Mouse (Mus musculus) testis, adult 2 months (tissue): Measurements from ENCODE around the gene Ggcx. TPM values are rescaled to one million over a fixed set of nuclear protein-coding genes. Genes with fewer than 3 reads are reported as not detected.
"Not testable (repeated sequence)": the region's sequence is repeated elsewhere in the genome, so short reads cannot be mapped to it uniquely, and the experiment has no call there.

ENCODE experiments used
- H3K27ac ChIP-seq: fragments of 200-500 bp; 2 replicates; pipeline ENCODE4 v1.5.1; 2012; ENCODE audit warnings: low read depth, low read length; ENCODE audit not compliant: control insufficient read depth, insufficient read depth
- H3K27me3 ChIP-seq: fragments of 200-500 bp; 2 replicates; pipeline ENCODE4 v1.6.1; 2012; ENCODE audit warnings: mild to moderate bottlenecking, low read length, moderate library complexity; ENCODE audit not compliant: control insufficient read depth, insufficient read depth
- H3K36me3 ChIP-seq: fragments of 200-500 bp; 2 replicates; pipeline ENCODE4 v1.6.1; 2012; ENCODE audit warnings: mild to moderate bottlenecking, low read length; ENCODE audit not compliant: control insufficient read depth, insufficient read depth
- H3K4me1 ChIP-seq: fragments of 200-500 bp; 2 replicates; pipeline ENCODE4 v1.6.1; 2012; ENCODE audit warnings: low read length; ENCODE audit not compliant: control insufficient read depth, insufficient read depth
- H3K4me3 ChIP-seq: fragments of 200-500 bp; 2 replicates; pipeline ENCODE4 v1.5.1; 2012; ENCODE audit warnings: low read depth, mild to moderate bottlenecking, low read length, moderate library complexity, mixed read lengths; ENCODE audit not compliant: control insufficient read depth
- CTCF ChIP-seq: fragments of 200-500 bp; IDR thresholded peaks from 2 replicates; pipeline ENCODE4 v1.5.1; 2012; ENCODE audit warnings: low read depth, mild to moderate bottlenecking, inconsistent platforms, low read length, moderate library complexity; ENCODE audit not compliant: control insufficient read depth, insufficient read depth, insufficient replicate concordance
- POLR2A ChIP-seq: fragments of 200-500 bp; IDR thresholded peaks from 2 replicates; pipeline ENCODE4 v1.6.1; 2012; ENCODE audit warnings: low read depth, mild to moderate bottlenecking, inconsistent platforms, low read length, moderate library complexity; ENCODE audit not compliant: control insufficient read depth
- polyA plus RNA-seq: library from polyadenylated mRNA; depleted of rRNA; stranded (reverse); fragments of >200 nt; gene quantifications from 2 replicates; pipeline ENCODE4 v1.2.3, GENCODE M21; 2012

The Ggcx gene
- polyA plus RNA-seq, 1 experiment, result 4.1 TPM

DNA sequence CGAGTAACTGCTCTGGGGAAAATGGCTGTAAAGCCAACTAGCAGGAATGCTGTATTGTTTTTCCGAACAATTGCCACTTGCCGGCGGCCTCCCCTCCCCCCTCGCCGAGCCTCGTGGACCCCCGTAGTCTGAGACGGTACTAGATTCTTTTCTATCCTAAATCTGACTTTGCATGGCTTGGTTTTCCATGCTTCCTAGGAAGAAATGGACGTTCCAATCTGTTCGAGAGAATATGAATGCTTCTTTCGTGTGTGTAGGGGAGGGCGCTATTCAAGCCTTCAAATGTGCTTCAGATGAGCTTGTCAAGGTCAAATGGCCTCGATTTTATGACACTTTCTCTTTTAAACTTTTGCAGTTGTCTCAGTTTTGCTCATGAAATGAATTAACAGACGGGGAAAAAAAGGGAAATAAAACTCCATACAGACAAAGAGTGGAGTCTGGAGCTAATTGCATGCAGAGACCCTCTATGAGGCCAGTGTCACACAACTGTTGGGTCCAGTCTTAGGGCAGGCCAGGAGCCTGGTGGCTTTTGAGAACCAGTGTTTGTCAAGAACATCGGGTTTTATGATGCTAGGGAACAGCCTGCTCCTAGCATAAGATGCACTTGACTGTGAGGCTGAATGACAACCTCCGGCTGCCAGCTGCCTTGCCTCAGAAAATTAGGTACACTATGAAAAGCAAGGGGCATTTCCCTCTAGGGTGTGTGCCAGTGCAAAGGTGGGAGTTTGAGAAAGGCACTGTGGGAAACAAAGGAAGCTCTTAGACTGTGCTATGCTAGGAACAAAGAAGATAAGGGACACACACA lies 26.3 kb downstream of the Ggcx start:
- Histone ChIP-seq H3K36me3 (peaks cover 3% of the 10 kb centered on the region), H3K4me1 (peaks cover 4% of the 10 kb centered on the region), H3K4me3 (peak overlapping the region; percentile 95)

DNA sequence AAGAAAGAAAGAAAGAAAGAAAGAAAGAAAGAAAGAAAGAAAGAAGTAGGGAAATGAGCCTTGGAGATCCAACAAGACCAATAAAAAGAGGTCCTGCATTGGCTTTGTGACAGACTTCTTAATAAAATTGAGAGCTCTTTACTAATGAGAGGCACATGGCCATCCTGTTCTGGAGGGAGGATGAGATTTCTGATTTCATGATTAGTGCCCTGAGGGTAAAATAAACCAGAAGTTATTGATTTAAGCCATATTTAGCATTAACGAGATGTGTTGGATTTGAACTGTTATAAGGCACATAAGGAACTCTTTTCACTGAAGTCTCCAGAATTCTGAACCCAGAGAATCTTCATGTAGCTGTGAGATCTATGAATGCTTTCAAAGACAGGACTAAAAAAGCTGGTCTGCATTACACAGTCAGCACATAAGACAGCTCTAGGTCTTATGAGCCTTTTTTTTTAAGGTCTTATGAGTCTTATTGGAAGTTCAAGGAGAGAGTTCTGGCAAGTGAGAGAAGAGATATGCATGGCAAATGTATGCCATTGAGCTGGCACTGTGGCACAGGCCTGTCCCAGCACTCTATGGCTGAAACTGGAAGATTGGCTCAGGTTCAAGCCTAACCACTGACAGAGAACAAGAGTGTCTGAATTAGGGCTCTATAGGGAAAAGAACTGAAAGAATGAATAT lies 29.0 kb downstream of the Ggcx start:
- TF ChIP-seq CTCF (no peak), POLR2A (no peak)
- Histone ChIP-seq H3K4me1 (peaks cover 4% of the 10 kb centered on the region), H3K36me3 (no peaks in the 10 kb centered on the region; the same call in 1 of the 2 replicates)

More for the DNA sequence above, 26.3 kb downstream of the Ggcx start:
- Histone ChIP-seq H3K27me3 (no peaks in the 10 kb centered on the region), H3K27ac (peak overlapping the region; percentile 100)
- TF ChIP-seq CTCF (no peak), POLR2A (peak; percentile 43; the same call in 1 of the 2 replicates)

DNA sequence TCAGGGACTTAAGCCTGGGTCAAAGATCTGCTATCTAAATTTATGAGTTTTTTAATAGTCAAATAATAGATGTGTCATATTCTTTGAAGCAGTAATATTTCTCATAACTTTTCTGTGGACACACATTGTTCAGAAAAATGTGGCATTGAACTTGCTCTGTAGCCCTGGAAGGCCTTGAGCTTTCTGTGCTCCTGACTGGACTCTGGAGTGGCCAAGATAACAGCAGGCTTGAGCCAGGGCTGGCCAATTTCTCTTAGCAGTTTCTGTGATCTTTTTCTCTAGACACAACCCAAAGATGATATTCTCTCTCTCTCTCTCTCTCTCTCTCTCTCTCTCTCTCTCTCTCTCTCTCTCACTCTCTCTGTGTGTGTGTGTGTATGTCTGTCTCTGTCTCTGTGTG lies 30.9 kb downstream of the Ggcx start:
- TF ChIP-seq POLR2A, result no peak
- TF ChIP-seq CTCF, result no peak
- H3K4me3 ChIP-seq, result no peak overlapping the region
- H3K4me1 ChIP-seq, result peaks cover 4% of the 10 kb centered on the region
- H3K27me3 ChIP-seq, result no peaks in the 10 kb centered on the region
- H3K27ac ChIP-seq, result peak overlapping the region; percentile 0; the same call in 1 of the 2 replicates
- no peaks in the 10 kb centered on the region for H3K36me3 ChIP-seq

More for the DNA sequence above, 29.0 kb downstream of the Ggcx start:
- H3K27me3 ChIP-seq, result no peaks in the 10 kb centered on the region
- no peak overlapping the region for H3K27ac ChIP-seq
- H3K4me3 ChIP-seq, result no peak overlapping the region

DNA sequence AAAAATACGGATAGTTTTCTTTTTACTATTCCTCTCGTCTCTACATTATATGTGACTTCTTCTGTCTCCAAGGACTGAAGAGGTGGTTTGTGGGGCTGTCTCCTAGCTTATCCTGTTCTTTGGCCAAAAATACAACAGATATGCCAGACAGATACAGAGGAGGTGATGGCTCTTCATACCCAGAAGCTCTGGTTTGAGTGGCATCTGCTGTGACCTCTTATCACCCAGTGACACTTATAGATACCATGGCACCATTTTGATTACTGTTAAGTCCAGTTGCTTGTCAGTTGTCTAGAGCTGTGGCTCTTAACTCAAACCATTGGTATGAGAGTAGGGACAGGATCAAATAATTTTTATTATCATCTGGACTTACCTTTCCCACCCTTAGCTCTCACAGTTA lies 33.4 kb downstream of the Ggcx start:
- no peak for TF ChIP-seq POLR2A
- TF ChIP-seq CTCF, result no peak
- Histone ChIP-seq H3K27ac (no peak overlapping the region), H3K4me3 (no peak overlapping the region)

DNA sequence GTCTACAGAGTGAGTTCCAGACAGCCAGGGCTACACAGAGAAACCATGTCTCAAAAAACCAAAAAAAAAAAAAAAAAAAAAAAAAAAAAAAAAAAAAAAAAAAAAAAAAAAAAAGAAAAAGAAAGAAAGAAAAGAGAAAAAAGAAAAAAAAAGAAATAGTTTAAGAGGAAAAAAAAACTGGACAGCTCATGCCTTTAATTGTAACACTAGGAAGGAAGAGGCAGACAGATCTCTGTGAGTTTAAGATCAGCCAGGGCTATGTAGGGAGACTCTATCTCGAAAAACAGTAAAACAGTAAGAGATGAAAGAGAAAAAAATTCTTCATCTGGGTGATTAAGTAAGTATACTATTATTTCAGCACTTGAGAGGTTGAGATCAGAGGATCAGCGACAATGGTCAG lies 37.7 kb downstream of the Ggcx start:
- not testable (repeated sequence) for H3K4me1 ChIP-seq, H3K27me3 ChIP-seq, H3K4me3 ChIP-seq

More for the DNA sequence above, 33.4 kb downstream of the Ggcx start:
- no peaks in the 10 kb centered on the region for H3K36me3 ChIP-seq
- H3K27me3 ChIP-seq, result no peaks in the 10 kb centered on the region
- H3K4me1 ChIP-seq, result no peaks in the 10 kb centered on the region

DNA sequence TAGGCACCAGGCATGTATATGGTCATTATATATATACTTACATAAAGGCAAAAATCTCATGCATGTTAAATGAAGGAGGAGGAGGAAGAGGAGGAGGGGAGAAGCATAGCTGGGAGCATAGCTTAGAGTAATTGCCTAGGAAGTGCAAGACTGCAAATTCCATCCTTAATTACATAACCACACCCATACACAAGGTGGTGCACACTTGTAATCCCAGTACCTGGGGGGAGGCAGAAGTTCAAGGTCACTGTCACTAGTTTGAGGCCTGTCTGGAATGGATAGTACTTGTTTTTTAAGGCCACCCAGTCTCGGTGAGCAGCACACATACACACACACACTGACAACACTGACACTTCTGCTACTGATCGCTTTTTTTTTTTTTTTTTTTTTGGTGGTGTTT lies 38.2 kb downstream of the Ggcx start:
- Histone ChIP-seq H3K27ac (no peak overlapping the region), H3K36me3 (no peaks in the 10 kb centered on the region), H3K4me3 (no peak overlapping the region), H3K4me1 (no peaks in the 10 kb centered on the region; the same call in 1 of the 2 replicates), H3K27me3 (no peaks in the 10 kb centered on the region)
- no peak for TF ChIP-seq CTCF
- TF ChIP-seq POLR2A, result no peak

More for the DNA sequence above, 37.7 kb downstream of the Ggcx start:
- not testable (repeated sequence) for H3K27ac ChIP-seq, H3K36me3 ChIP-seq

DNA sequence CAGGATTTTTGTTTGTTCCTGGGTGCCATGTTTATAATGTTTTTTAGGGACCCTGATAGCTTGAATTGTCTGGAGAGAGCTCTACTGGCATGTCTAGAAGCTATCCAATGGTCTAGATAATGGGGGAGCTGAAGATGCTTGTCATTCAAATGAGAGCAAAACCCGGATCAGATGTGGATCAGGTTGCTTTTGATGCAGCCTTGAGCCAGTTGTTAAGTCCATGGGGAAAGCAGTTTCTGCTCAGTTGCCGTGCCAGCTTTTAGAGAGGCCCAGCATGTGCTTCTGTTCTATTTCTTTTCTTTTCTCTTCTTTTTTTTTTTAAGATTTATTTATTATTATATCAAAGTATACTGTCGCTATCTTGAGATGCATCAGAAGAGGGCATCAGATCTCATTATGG lies 39.5 kb downstream of the Ggcx start:
- TF ChIP-seq POLR2A, result no peak
- no peak for TF ChIP-seq CTCF
- H3K4me3 ChIP-seq, result no peak overlapping the region
- no peak overlapping the region for H3K27ac ChIP-seq
- no peaks in the 10 kb centered on the region for H3K27me3 ChIP-seq
- H3K36me3 ChIP-seq, result no peaks in the 10 kb centered on the region
- H3K4me1 ChIP-seq, result no peaks in the 10 kb centered on the region; the same call in 1 of the 2 replicates
